Mouse (Mus musculus) right cerebral cortex, adult 2 months (tissue): ENCODE data around the gene 4930579F01Rik.
"Not testable (repeated sequence)": the region's sequence is repeated elsewhere in the genome, so short reads cannot be mapped to it uniquely, and the experiment has no call there.

Experiments used
- DNase-seq, 2 experiments: peaks; one replicate each; pipeline ENCODE4 v3.0.0; 2021 to 2022; ENCODE audit warnings: low spot score in 2 of 2

Gene 4930579F01Rik

GRCm38 (mm10) chr3:138144642-138145171, 48.9 kb downstream of the 4930579F01Rik start, which contains the start of gene Mttp:
Gene Mttp, minus strand, starts transcription at chr3:138144968.
- DNase-seq = peak; percentile 89 to 91

- no peak for DNase-seq
Observed at GRCm38 (mm10) chr3:138144060-138144641, 49.5 kb downstream of the 4930579F01Rik start.

- DNase-seq = peak; percentile 98 to 99
Observed at GRCm38 (mm10) chr3:138143315-138144059, 50.1 kb downstream of the 4930579F01Rik start, which contains the start of gene Trmt10a. Gene Trmt10a, plus strand, starts transcription at chr3:138143448.

- DNase-seq = no peak
Observed at GRCm38 (mm10) chr3:138142733-138143314, 50.8 kb downstream of the 4930579F01Rik start.

- DNase-seq = no peak
Observed at GRCm38 (mm10) chr3:138142052-138142732, 51.4 kb downstream of the 4930579F01Rik start.

- no peak for DNase-seq
Observed at GRCm38 (mm10) chr3:138139663-138140062, 54.0 kb downstream of the 4930579F01Rik start.

- DNase-seq = not testable (repeated sequence)
Observed at GRCm38 (mm10) chr3:138138146-138138545, 55.5 kb downstream of the 4930579F01Rik start.

- DNase-seq = no peak
Observed at GRCm38 (mm10) chr3:138134528-138134927, 59.1 kb downstream of the 4930579F01Rik start.

- no peak for DNase-seq
Observed at GRCm38 (mm10) chr3:138133916-138134315, 59.7 kb downstream of the 4930579F01Rik start.

- DNase-seq = no peak
Observed at GRCm38 (mm10) chr3:138133463-138133862, 60.2 kb downstream of the 4930579F01Rik start.

GRCm38 (mm10) chr3:138131168-138131567, 62.5 kb downstream of the 4930579F01Rik start:
- DNase-seq = no peak

- DNase-seq = no peak
Observed at GRCm38 (mm10) chr3:138130692-138131091, 62.9 kb downstream of the 4930579F01Rik start.

GRCm38 (mm10) chr3:138129110-138129509, 64.5 kb downstream of the 4930579F01Rik start:
- DNase-seq = no peak

- DNase-seq = no peak
Observed at GRCm38 (mm10) chr3:138123842-138124241, 69.8 kb downstream of the 4930579F01Rik start.

- no peak for DNase-seq
Observed at GRCm38 (mm10) chr3:138121461-138121860, 72.2 kb downstream of the 4930579F01Rik start.

GRCm38 (mm10) chr3:138119444-138120105, 74.0 kb downstream of the 4930579F01Rik start:
- DNase-seq = no peak

- no peak for DNase-seq
Observed at GRCm38 (mm10) chr3:138118831-138119230, 74.8 kb downstream of the 4930579F01Rik start.

GRCm38 (mm10) chr3:138118392-138118791, 75.2 kb downstream of the 4930579F01Rik start:
- no peak for DNase-seq

- no peak for DNase-seq
Observed at GRCm38 (mm10) chr3:138116871-138117270, 76.8 kb downstream of the 4930579F01Rik start.

- no peak for DNase-seq
Observed at GRCm38 (mm10) chr3:138114106-138114505, 79.5 kb downstream of the 4930579F01Rik start.
